Mouse (Mus musculus) spleen, embryonic (tissue): Measurements from ENCODE around the gene Il12rb2.

Experiments
- CTCF ChIA-PET: fragments of 350-600 bp; sonication (Branson Sonifier 250); formaldehyde crosslinking; loops from one replicate; lab custom pipeline; 2022; lab: Charles Lee

The Il12rb2 gene

DNA sequence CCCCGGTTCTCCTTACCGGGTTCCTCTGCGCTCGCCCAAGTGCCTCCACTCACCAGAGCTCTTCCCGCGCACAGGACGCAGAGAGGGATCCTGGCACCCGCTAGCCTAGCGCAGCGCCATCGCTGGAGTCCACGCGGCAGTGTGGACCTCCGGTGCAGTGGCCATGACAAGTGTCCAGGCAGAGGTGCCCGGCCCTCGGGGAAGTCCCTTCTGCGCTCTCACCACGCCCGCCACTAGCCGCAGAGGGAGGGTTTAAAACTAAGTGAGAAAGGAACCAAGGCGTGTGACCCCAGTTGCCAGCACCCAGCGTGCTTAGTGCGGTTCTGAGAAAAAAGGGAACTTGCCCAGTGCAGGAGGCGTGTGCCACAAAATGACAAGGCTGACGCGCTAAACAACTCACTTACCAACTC lies at the start of gene Il12rb2:
Gene Il12rb2, minus strand, starts transcription at position 207 of the 410 bp plus-strand sequence.
- CTCF ChIA-PET, result no interaction called here

GRCm38 (mm10) chr6:67421761-67422160 lies 45.8 kb upstream of the Il12rb2 start:
- CTCF ChIA-PET, result no interaction called here

- CTCF ChIA-PET, result no interaction called here
Observed at GRCm38 (mm10) chr6:67416557-67416956, 40.6 kb upstream of the Il12rb2 start.

DNA sequence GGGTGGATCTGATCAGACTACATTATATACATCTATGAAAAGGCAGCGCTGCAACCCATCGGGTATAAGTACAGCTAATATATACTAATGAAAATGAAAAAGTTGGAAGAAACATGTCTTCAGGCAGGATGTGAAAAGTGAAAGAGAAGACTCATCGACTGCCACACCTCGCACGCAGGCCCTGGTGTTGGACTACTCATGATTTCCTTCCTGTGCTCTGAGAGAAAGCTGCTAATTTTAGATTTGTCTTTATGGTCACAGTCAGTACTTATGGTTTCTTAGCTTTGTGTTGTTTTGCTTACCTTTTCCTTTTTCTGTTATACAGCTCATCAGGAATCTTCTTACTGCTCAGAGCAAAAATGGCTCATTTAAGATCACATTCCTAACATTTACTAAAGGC lies 39.3 kb upstream of the Il12rb2 start:
- CTCF ChIA-PET, result interaction anchor here (0.8 kb wide), 1 partner anchor 29 kb away, joined by 8 read pairs; no protein-coding TSS in a partner anchor

DNA sequence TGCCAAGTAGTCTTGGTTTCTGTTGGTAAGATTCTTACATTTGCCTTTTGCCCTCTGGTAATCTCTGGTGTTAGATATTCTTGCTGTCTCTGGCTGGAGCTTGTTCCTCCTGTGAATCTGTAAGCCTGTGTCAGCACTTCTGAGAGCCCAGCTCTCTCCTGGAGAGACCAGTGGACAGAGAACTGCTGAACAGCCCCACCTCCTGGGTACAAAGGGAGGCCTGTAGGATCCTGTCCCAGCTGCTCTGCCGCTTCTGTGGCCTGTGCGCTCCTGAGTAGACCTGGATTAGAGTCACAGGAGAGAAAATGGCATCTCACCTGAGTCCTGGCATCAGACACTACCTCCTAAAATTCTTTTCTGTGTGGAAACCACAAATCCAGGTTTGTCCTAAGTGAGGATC lies 37.4 kb upstream of the Il12rb2 start:
- CTCF ChIA-PET, result no interaction called here

GRCm38 (mm10) chr6:67405281-67405682 lies 29.3 kb upstream of the Il12rb2 start:
- CTCF ChIA-PET, result no interaction called here

- CTCF ChIA-PET, result no interaction called here
Observed at GRCm38 (mm10) chr6:67399551-67399950, 23.6 kb upstream of the Il12rb2 start.

- CTCF ChIA-PET, result no interaction called here
Observed at GRCm38 (mm10) chr6:67365785-67366184, 10.2 kb downstream of the Il12rb2 start.

DNA sequence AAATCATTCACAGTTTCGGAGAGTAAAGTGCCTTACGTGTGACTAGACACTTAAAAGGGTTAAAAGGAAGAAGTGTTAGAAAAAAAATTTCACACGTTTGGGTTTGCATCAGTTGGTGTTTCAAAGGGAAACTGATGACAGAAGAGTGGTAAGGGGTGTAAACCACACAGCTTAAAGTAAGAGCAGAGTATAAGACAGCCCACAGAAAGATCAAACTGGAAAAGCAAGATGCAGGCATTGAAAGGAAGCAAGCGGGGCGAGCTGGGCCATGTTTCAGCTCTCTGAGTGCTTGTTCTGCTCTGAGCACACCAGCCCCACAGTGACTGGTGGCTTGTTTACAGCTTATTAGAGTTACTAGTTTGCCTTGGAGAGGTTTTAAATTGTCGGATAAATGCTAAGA lies 27.9 kb downstream of the Il12rb2 start:
- CTCF ChIA-PET, result no interaction called here

GRCm38 (mm10) chr6:67339494-67339893 lies 36.5 kb downstream of the Il12rb2 start:
- CTCF ChIA-PET, result no interaction called here

- CTCF ChIA-PET, result no interaction called here
Observed at GRCm38 (mm10) chr6:67337943-67338342, 38.0 kb downstream of the Il12rb2 start.

DNA sequence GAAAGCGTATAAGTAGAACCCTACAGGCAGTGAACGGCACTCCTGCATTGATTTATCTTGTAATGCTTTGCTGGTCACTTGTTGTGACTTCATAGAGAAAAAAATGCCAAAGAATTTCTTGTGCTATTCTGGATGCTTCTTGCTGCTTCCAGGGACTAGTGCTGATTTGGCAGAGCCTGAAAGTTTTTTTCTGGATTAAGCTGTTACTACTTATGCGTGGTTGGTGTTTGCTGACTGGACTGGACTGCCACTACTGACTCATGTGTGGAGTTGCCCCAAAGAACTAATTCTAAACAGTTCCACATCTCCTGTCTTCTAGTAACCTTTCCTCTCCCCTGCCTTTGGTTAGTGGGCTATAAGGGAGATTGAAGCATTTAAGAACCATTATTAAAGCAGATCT lies 52.2 kb downstream of the Il12rb2 start:
- CTCF ChIA-PET, result no interaction called here

DNA sequence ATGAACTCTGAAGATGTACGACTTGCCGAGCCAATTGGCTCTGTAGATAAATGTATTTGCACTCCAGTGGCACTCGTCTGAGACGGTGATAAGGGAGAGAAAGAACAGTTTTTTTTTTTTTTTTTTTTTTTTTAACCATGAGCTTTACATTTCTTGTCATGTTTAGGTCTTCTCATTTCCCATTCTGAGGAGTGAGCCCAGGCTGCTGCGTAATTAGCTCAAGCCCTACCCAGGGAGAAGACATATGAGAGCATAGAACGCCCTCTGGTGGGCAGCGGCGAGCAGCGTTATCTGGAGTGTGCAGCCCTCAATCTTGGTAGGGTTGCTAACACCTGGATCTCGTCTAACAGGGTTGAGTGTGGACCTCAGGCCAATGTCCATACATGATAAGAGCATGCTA lies 57.5 kb downstream of the Il12rb2 start:
- CTCF ChIA-PET, result interaction anchor here (0.6 kb wide), 2 partner anchors 48 to 368 kb away, joined by 3 to 4 read pairs; no protein-coding TSS in a partner anchor

- CTCF ChIA-PET, result no interaction called here
Observed at GRCm38 (mm10) chr6:67317827-67318338, 58.1 kb downstream of the Il12rb2 start.

GRCm38 (mm10) chr6:67317068-67317467 lies 58.9 kb downstream of the Il12rb2 start:
- CTCF ChIA-PET, result no interaction called here

GRCm38 (mm10) chr6:67314697-67315096 lies 61.3 kb downstream of the Il12rb2 start:
- CTCF ChIA-PET, result interaction anchor here (0.6 kb wide), 1 partner anchor 149 kb away, joined by 3 read pairs; no protein-coding TSS in a partner anchor

DNA sequence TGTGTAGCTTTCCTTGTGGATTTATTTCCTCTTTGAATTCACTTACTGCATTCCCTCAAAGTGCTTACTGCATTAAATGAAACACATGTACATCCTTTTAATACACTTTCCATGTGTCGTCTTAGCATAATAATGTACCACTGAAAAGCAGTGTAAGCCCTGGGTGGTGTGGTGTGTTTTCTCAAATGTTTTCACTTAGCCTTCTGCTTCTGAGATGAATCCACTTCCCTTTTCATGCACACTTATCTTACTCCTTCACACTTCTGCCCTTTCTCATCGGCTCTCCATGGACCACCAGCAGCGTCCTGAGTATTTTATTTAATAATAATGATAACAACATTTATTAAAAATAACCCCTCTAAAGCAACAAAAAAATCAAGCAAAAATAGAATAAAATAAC lies 66.2 kb downstream of the Il12rb2 start:
- CTCF ChIA-PET, result no interaction called here

- CTCF ChIA-PET, result no interaction called here
Observed at GRCm38 (mm10) chr6:67308994-67309393, 67.0 kb downstream of the Il12rb2 start.

DNA sequence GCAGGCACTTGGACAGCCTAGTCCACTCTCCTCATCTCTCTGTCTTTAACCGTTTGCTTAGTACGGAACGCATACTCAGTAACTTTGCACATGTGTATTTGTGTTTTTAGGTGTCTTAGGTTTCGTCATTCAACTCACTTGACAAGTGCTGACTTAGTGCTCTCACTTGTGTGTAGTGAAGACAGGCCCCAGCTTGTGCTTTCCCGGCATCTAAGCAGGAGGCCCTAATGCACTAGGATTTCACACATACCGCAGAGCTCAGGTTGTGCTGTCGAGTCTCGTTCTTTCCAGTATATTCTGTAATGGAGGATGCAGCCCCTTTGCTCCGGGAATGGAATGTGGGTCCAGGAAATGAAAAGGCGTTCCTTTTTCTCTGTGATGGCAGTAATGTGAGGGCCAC lies 72.8 kb downstream of the Il12rb2 start:
- CTCF ChIA-PET, result no interaction called here

DNA sequence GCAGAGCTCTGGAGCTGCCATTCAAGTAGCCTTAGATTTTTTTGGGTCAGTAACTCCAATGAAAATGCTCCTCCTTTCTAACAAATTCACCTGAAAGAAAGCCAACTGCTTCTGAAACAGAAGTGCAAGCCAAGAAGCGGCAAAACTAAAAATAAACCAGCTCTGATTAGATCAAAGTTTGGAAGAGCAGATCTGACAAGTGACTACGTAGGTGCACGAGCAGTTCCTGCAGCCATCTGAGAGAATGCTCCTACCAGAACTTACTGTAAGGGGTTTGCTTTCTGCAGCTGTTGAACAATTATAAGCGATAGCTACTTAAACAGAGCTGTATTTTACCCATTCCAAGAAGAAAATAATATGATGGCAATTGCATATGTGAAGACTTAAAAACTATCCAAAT lies 73.5 kb downstream of the Il12rb2 start:
- CTCF ChIA-PET, result no interaction called here

DNA sequence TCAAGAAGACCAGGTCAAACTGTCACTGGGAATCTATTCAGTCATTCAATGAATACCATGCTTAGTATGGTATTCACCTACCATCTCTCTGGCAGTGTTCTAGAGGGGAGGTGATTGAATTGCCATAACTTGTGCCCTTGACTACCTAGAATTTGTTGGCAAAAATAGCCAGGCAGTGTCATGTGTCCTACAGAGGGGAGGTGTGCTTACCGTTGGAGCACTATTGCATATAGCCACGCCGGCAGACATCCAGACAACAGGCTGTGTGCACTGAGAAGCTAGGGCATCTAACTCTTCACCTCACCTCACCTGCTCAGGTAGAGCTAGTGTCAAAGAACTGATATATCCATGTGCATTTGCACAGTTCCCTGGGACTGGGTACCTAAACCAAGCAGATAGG lies 74.8 kb downstream of the Il12rb2 start:
- CTCF ChIA-PET, result no interaction called here

DNA sequence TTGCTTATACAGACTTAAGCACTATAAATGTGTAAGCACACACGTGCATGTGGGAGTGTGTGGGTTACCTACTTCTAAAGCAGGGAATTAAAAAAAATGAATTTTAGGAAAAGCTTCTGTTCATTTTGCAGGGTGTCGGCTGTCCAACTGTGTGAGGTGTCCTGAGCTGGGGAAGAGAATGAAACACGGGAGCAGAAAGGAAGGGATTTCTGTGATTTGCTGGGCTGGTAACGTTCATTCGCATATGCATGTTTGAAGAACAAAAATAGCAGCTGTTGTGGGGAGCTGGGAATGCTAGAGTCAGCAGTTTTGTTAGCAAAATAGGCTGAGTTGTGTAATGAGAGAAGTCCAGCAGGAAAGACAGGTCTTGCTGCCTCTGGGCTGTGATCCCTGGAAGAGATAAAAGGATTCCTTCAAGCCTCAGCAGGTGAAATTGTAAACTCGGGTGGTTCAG lies 75.3 kb downstream of the Il12rb2 start:
- CTCF ChIA-PET, result no interaction called here

DNA sequence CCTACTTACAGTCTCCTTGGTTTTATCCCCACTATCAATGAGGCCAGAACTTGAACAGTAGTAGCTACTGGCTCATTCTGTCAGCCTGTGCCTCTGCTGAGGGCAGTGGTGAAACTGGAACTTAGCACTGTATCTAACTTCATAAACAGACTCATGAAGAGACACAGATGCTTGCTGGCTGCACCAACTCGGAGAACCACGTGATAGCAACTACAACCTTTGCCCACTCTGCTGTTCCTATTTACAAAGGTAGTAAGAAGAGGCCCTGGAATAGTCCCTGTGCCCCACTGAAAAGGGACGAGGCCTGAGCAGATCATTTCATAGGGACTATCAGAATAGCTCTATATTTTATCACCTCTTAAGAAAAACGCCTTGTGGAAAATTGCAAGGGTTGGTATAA lies 75.7 kb downstream of the Il12rb2 start:
- CTCF ChIA-PET, result no interaction called here

DNA sequence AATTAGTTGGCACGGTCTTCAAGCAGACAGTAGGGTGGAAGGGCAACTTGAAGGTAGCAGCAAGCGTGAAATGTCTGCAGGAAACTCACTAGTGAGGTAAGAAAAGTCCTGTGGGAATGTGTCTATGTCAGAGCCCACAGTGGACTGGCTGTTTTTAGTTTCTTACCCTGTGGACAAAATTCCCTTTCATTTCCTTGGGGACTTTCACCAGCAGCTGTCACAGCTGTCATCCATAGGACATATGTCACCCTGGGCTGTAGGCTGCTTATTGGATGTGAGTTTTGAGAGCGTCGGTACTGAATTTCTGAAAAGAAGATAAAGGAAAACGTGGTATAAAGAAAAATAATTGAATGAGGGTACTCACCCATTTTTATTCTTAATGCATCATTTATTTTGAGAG lies 77.2 kb downstream of the Il12rb2 start:
- CTCF ChIA-PET, result no interaction called here
